Mouse (Mus musculus): ENCODE measurements at regions not wholly inside any gene's neighbourhood (a gene's known extent, or its start where the extent isn't known, plus 50 kb on each side); places are given as distances from the start of the nearest gene placed in this dataset.

- no peak for TF ChIP-seq CTCF (IDR thresholded peaks at IDR 0.05)
- no peak for TF ChIP-seq EP300 (IDR thresholded peaks at IDR 0.05; ENCODE audit: insufficient read depth, low read depth, low read length)
- TF ChIP-seq POLR2A (IDR thresholded peaks at IDR 0.05; ENCODE audit: insufficient read depth, low read depth, low read length) = no peak
Observed at GRCm38 (mm10) chr13:54882781-54883180, 66.4 kb upstream of the Unc5a start.

Data from heart, adult 2 months (tissue).